Mouse (Mus musculus): ENCODE measurements around the gene Rin3. TPM values are rescaled to one million over a fixed set of nuclear protein-coding genes. Genes with fewer than 3 reads are reported as not detected.
A peak's percentile ranks its signal among the peaks of the same experiment; 100 is the strongest.

Gene Rin3
- polyA plus RNA-seq, 1 experiment, result 16.7 TPM

- H3ac ChIP-seq (ENCODE audit: control insufficient read depth, insufficient read length, low read depth), result no peak overlapping the region
- H3K79me3 ChIP-seq (ENCODE audit: low read depth), result no peaks in the 10 kb centered on the region
- peaks cover 13% of the 10 kb centered on the region for H3K36me3 ChIP-seq (ENCODE audit: control insufficient read depth, insufficient read depth)
- no peak overlapping the region for H3K4me3 ChIP-seq (ENCODE audit: insufficient read depth, poor library complexity, severe bottlenecking)
- TF ChIP-seq MAX (IDR thresholded peaks at IDR 0.05) (no peak), CTCF (IDR thresholded peaks at IDR 0.05; ENCODE audit: control insufficient read depth, insufficient read depth, insufficient read length) (peak; percentile 68), USF1 (IDR thresholded peaks at IDR 0.05; ENCODE audit: low read depth) (no peak)
- no peaks in the 10 kb centered on the region for H3K27me3 ChIP-seq (ENCODE audit: control insufficient read depth, insufficient read depth, insufficient read length)
- H3K79me2 ChIP-seq (ENCODE audit: control insufficient read depth, insufficient read depth), result no peaks in the 10 kb centered on the region
These were observed 104.5 kb downstream of the Rin3 start for GRCm38 (mm10) chr12:102387219-102387917.

- H3K79me3 ChIP-seq (ENCODE audit: low read depth), result no peaks in the 10 kb centered on the region
- TF ChIP-seq FOSL1 (IDR thresholded peaks at IDR 0.05; ENCODE audit: insufficient read depth, low read length, poor library complexity, severe bottlenecking) (no peak), CTCF (IDR thresholded peaks at IDR 0.05; ENCODE audit: control insufficient read depth, insufficient read depth, insufficient read length) (no peak)
- no peaks in the 10 kb centered on the region for H3K79me2 ChIP-seq (ENCODE audit: control insufficient read depth, insufficient read depth)
- H3ac ChIP-seq (ENCODE audit: control insufficient read depth, insufficient read length, low read depth), result no peak overlapping the region
- no peaks in the 10 kb centered on the region for H3K27me3 ChIP-seq (ENCODE audit: control insufficient read depth, insufficient read depth, insufficient read length)
- H3K4me3 ChIP-seq (ENCODE audit: insufficient read depth, poor library complexity, severe bottlenecking), result no peak overlapping the region
- H3K36me3 ChIP-seq (ENCODE audit: control insufficient read depth, insufficient read depth), result peaks cover 16% of the 10 kb centered on the region
These were observed 107.2 kb downstream of the Rin3 start for GRCm38 (mm10) chr12:102390042-102390441.

- H3ac ChIP-seq (ENCODE audit: control insufficient read depth, insufficient read length, low read depth), result no peak overlapping the region
- no peaks in the 10 kb centered on the region for H3K79me3 ChIP-seq (ENCODE audit: low read depth)
- H3K79me2 ChIP-seq (ENCODE audit: control insufficient read depth, insufficient read depth), result no peaks in the 10 kb centered on the region
- H3K4me3 ChIP-seq (ENCODE audit: insufficient read depth, poor library complexity, severe bottlenecking), result no peak overlapping the region
- peaks cover 22% of the 10 kb centered on the region for H3K36me3 ChIP-seq (ENCODE audit: control insufficient read depth, insufficient read depth)
- no peak for TF ChIP-seq MYOD1 (IDR thresholded peaks at IDR 0.05; ENCODE audit: control insufficient read depth, insufficient read length, low read depth)
- no peak for TF ChIP-seq FOSL1 (IDR thresholded peaks at IDR 0.05; ENCODE audit: insufficient read depth, low read length, poor library complexity, severe bottlenecking)
- TF ChIP-seq MYOG (IDR thresholded peaks at IDR 0.05; ENCODE audit: control insufficient read depth, extremely low read depth, insufficient read length), result no peak
- no peak for TF ChIP-seq CTCF (IDR thresholded peaks at IDR 0.05; ENCODE audit: control insufficient read depth, insufficient read depth, insufficient read length)
- no peak for TF ChIP-seq CEBPB (IDR thresholded peaks at IDR 0.05; ENCODE audit: low read depth)
- no peak for TF ChIP-seq USF1 (IDR thresholded peaks at IDR 0.05; ENCODE audit: low read depth)
- no peak for TF ChIP-seq MAX (IDR thresholded peaks at IDR 0.05)
- no peaks in the 10 kb centered on the region for H3K27me3 ChIP-seq (ENCODE audit: control insufficient read depth, insufficient read depth, insufficient read length)
These were observed 108.3 kb downstream of the Rin3 start for GRCm38 (mm10) chr12:102391109-102391508.

GRCm38 (mm10) chr12:102391982-102392381 is 109.1 kb downstream of the Rin3 start:
- H3K27me3 ChIP-seq (ENCODE audit: control insufficient read depth, insufficient read depth, insufficient read length), result no peaks in the 10 kb centered on the region
- TF ChIP-seq FOSL1 (IDR thresholded peaks at IDR 0.05; ENCODE audit: insufficient read depth, low read length, poor library complexity, severe bottlenecking) (no peak), MYOG (IDR thresholded peaks at IDR 0.05; ENCODE audit: control insufficient read depth, extremely low read depth, insufficient read length) (no peak), MYOD1 (IDR thresholded peaks at IDR 0.05; ENCODE audit: control insufficient read depth, insufficient read length, low read depth) (peak; percentile 12), MAX (IDR thresholded peaks at IDR 0.05) (no peak)
- no peak overlapping the region for H3ac ChIP-seq (ENCODE audit: control insufficient read depth, insufficient read length, low read depth)
- H3K36me3 ChIP-seq (ENCODE audit: control insufficient read depth, insufficient read depth), result peaks cover 22% of the 10 kb centered on the region
- no peaks in the 10 kb centered on the region for H3K79me3 ChIP-seq (ENCODE audit: low read depth)
- H3K4me3 ChIP-seq (ENCODE audit: insufficient read depth, poor library complexity, severe bottlenecking), result no peak overlapping the region
- no peaks in the 10 kb centered on the region for H3K79me2 ChIP-seq (ENCODE audit: control insufficient read depth, insufficient read depth)

GRCm38 (mm10) chr12:102394496-102394895 is 111.6 kb downstream of the Rin3 start:
- no peak overlapping the region for H3K4me3 ChIP-seq (ENCODE audit: insufficient read depth, poor library complexity, severe bottlenecking)
- no peak for TF ChIP-seq MAX (IDR thresholded peaks at IDR 0.05)
- TF ChIP-seq CTCF (IDR thresholded peaks at IDR 0.05; ENCODE audit: control insufficient read depth, insufficient read depth, insufficient read length), result no peak
- no peak for TF ChIP-seq MYOD1 (IDR thresholded peaks at IDR 0.05; ENCODE audit: control insufficient read depth, insufficient read length, low read depth)
- TF ChIP-seq MYOG (IDR thresholded peaks at IDR 0.05; ENCODE audit: control insufficient read depth, extremely low read depth, insufficient read length), result no peak
- TF ChIP-seq FOSL1 (IDR thresholded peaks at IDR 0.05; ENCODE audit: insufficient read depth, low read length, poor library complexity, severe bottlenecking), result no peak
- no peak for TF ChIP-seq USF1 (IDR thresholded peaks at IDR 0.05; ENCODE audit: low read depth)
- no peak overlapping the region for H3ac ChIP-seq (ENCODE audit: control insufficient read depth, insufficient read length, low read depth)
- no peaks in the 10 kb centered on the region for H3K79me2 ChIP-seq (ENCODE audit: control insufficient read depth, insufficient read depth)
- no peaks in the 10 kb centered on the region for H3K79me3 ChIP-seq (ENCODE audit: low read depth)
- peaks cover 27% of the 10 kb centered on the region for H3K36me3 ChIP-seq (ENCODE audit: control insufficient read depth, insufficient read depth)
- H3K27me3 ChIP-seq (ENCODE audit: control insufficient read depth, insufficient read depth, insufficient read length), result no peaks in the 10 kb centered on the region

- no peaks in the 10 kb centered on the region for H3K27me3 ChIP-seq (ENCODE audit: control insufficient read depth, insufficient read depth, insufficient read length)
- TF ChIP-seq FOSL1 (IDR thresholded peaks at IDR 0.05; ENCODE audit: insufficient read depth, low read length, poor library complexity, severe bottlenecking), result no peak
- H3ac ChIP-seq (ENCODE audit: control insufficient read depth, insufficient read length, low read depth), result no peak overlapping the region
- H3K36me3 ChIP-seq (ENCODE audit: control insufficient read depth, insufficient read depth), result peaks cover 23% of the 10 kb centered on the region
- no peaks in the 10 kb centered on the region for H3K79me3 ChIP-seq (ENCODE audit: low read depth)
- no peak overlapping the region for H3K4me3 ChIP-seq (ENCODE audit: insufficient read depth, poor library complexity, severe bottlenecking)
- no peaks in the 10 kb centered on the region for H3K79me2 ChIP-seq (ENCODE audit: control insufficient read depth, insufficient read depth)
These were observed 112.7 kb downstream of the Rin3 start for GRCm38 (mm10) chr12:102395537-102395936.
